Mouse (Mus musculus): Measurements from ENCODE around the gene Msh5. TPM values are rescaled to one million over a fixed set of nuclear protein-coding genes. Genes with fewer than 3 reads are reported as not detected.
A peak's percentile ranks its signal among the peaks of the same experiment; 100 is the strongest.
"Not testable (repeated sequence)": the region's sequence is repeated elsewhere in the genome, so short reads cannot be mapped to it uniquely, and the experiment has no call there.

The Msh5 gene
- polyA plus RNA-seq, 1 experiment from 2014 or later: 3.1 TPM

- WGBS: 92% methylated on average over 13 of the region's 13 CpGs
- Histone ChIP-seq H3K4me3 (replicated peaks; ENCODE audit: low read length) (no peak overlapping the region), H3K9me3 (ENCODE audit: control insufficient read depth, low read length) (no peaks in the 10 kb centered on the region), H3K9ac (replicated peaks; ENCODE audit: low read depth, low read length) (no peak overlapping the region), H3K36me3 (ENCODE audit: control insufficient read depth, insufficient read depth) (peaks cover 42% of the 10 kb centered on the region), H3K4me1 (replicated peaks; ENCODE audit: control insufficient read depth, insufficient read depth, low read length) (peaks cover 6% of the 10 kb centered on the region; the same call in 1 of the 2 replicates), H3K4me2 (ENCODE audit: low read length) (no peak overlapping the region), H3K27me3 (replicated peaks; ENCODE audit: control insufficient read depth, insufficient read depth, low read length) (no peaks in the 10 kb centered on the region), H3K27ac (ENCODE audit: low read length) (no peak overlapping the region)
- no peak for ATAC-seq
These were observed 34.1 kb downstream of the Msh5 start for GRCm38 (mm10) chr17:35012430-35012829.

GRCm38 (mm10) chr17:35011440-35011839 lies 35.1 kb downstream of the Msh5 start:
- ATAC-seq: no peak
- WGBS: 93% methylated on average over 8 of the region's 8 CpGs
- no peaks in the 10 kb centered on the region for H3K27me3 ChIP-seq (replicated peaks; ENCODE audit: control insufficient read depth, insufficient read depth, low read length)

GRCm38 (mm10) chr17:35009586-35009985 lies 37.0 kb downstream of the Msh5 start:
- no peak overlapping the region for H3K27ac ChIP-seq (ENCODE audit: low read length)
- H3K4me2 ChIP-seq (ENCODE audit: low read length): no peak overlapping the region
- H3K9me3 ChIP-seq (ENCODE audit: control insufficient read depth, low read length): no peaks in the 10 kb centered on the region
- no peak for ATAC-seq
- no peak overlapping the region for H3K4me3 ChIP-seq (replicated peaks; ENCODE audit: low read length)
- H3K27me3 ChIP-seq (replicated peaks; ENCODE audit: control insufficient read depth, insufficient read depth, low read length): no peaks in the 10 kb centered on the region
- H3K36me3 ChIP-seq (ENCODE audit: control insufficient read depth, insufficient read depth): peaks cover 45% of the 10 kb centered on the region
- 87% methylated on average over 7 of the region's 7 CpGs for WGBS
- no peaks in the 10 kb centered on the region for H3K4me1 ChIP-seq (replicated peaks; ENCODE audit: control insufficient read depth, insufficient read depth, low read length)
- no peak overlapping the region for H3K9ac ChIP-seq (replicated peaks; ENCODE audit: low read depth, low read length)

More at GRCm38 (mm10) chr17:35011440-35011839, 35.1 kb downstream of the Msh5 start:
- Histone ChIP-seq H3K4me3 (replicated peaks; ENCODE audit: low read length) (no peak overlapping the region), H3K36me3 (ENCODE audit: control insufficient read depth, insufficient read depth) (peaks cover 42% of the 10 kb centered on the region), H3K9me3 (ENCODE audit: control insufficient read depth, low read length) (no peaks in the 10 kb centered on the region), H3K27ac (ENCODE audit: low read length) (no peak overlapping the region), H3K9ac (replicated peaks; ENCODE audit: low read depth, low read length) (no peak overlapping the region), H3K4me1 (replicated peaks; ENCODE audit: control insufficient read depth, insufficient read depth, low read length) (peaks cover 6% of the 10 kb centered on the region; the same call in 1 of the 2 replicates), H3K4me2 (ENCODE audit: low read length) (no peak overlapping the region)

GRCm38 (mm10) chr17:35007387-35007991 lies 39.1 kb downstream of the Msh5 start:
- Histone ChIP-seq H3K4me2 (ENCODE audit: low read length) (no peak overlapping the region), H3K4me1 (replicated peaks; ENCODE audit: control insufficient read depth, insufficient read depth, low read length) (peaks cover 10% of the 10 kb centered on the region), H3K4me3 (replicated peaks; ENCODE audit: low read length) (no peak overlapping the region), H3K27ac (ENCODE audit: low read length) (no peak overlapping the region), H3K36me3 (ENCODE audit: control insufficient read depth, insufficient read depth) (peaks cover 35% of the 10 kb centered on the region), H3K9me3 (ENCODE audit: control insufficient read depth, low read length) (no peaks in the 10 kb centered on the region), H3K9ac (replicated peaks; ENCODE audit: low read depth, low read length) (no peak overlapping the region), H3K27me3 (replicated peaks; ENCODE audit: control insufficient read depth, insufficient read depth, low read length) (no peaks in the 10 kb centered on the region)
- 96% methylated on average over 7 of the region's 7 CpGs for WGBS
- no peak for ATAC-seq

GRCm38 (mm10) chr17:35005902-35006301 lies 40.6 kb downstream of the Msh5 start:
- H3K36me3 ChIP-seq (ENCODE audit: control insufficient read depth, insufficient read depth): peaks cover 25% of the 10 kb centered on the region
- not testable (repeated sequence) for H3K4me2 ChIP-seq (ENCODE audit: low read length); H3K9me3 ChIP-seq (ENCODE audit: control insufficient read depth, low read length); H3K27me3 ChIP-seq (replicated peaks; ENCODE audit: control insufficient read depth, insufficient read depth, low read length); H3K9ac ChIP-seq (replicated peaks; ENCODE audit: low read depth, low read length); ATAC-seq; H3K27ac ChIP-seq (ENCODE audit: low read length); H3K4me3 ChIP-seq (replicated peaks; ENCODE audit: low read length)
- H3K4me1 ChIP-seq (replicated peaks; ENCODE audit: control insufficient read depth, insufficient read depth, low read length): peaks cover 18% of the 10 kb centered on the region
- WGBS: 96% methylated on average over 4 of the region's 5 CpGs

- Histone ChIP-seq H3K9me3 (ENCODE audit: control insufficient read depth, low read length) (no peaks in the 10 kb centered on the region), H3K4me3 (replicated peaks; ENCODE audit: low read length) (no peak overlapping the region), H3K4me2 (ENCODE audit: low read length) (no peak overlapping the region), H3K27ac (ENCODE audit: low read length) (no peak overlapping the region), H3K36me3 (ENCODE audit: control insufficient read depth, insufficient read depth) (peaks cover 21% of the 10 kb centered on the region), H3K4me1 (replicated peaks; ENCODE audit: control insufficient read depth, insufficient read depth, low read length) (peaks cover 18% of the 10 kb centered on the region), H3K9ac (replicated peaks; ENCODE audit: low read depth, low read length) (no peak overlapping the region), H3K27me3 (replicated peaks; ENCODE audit: control insufficient read depth, insufficient read depth, low read length) (no peaks in the 10 kb centered on the region)
- WGBS: 94% methylated on average over 10 of the region's 10 CpGs
- ATAC-seq: no peak
These were observed 41.4 kb downstream of the Msh5 start for GRCm38 (mm10) chr17:35005158-35005557.

DNA sequence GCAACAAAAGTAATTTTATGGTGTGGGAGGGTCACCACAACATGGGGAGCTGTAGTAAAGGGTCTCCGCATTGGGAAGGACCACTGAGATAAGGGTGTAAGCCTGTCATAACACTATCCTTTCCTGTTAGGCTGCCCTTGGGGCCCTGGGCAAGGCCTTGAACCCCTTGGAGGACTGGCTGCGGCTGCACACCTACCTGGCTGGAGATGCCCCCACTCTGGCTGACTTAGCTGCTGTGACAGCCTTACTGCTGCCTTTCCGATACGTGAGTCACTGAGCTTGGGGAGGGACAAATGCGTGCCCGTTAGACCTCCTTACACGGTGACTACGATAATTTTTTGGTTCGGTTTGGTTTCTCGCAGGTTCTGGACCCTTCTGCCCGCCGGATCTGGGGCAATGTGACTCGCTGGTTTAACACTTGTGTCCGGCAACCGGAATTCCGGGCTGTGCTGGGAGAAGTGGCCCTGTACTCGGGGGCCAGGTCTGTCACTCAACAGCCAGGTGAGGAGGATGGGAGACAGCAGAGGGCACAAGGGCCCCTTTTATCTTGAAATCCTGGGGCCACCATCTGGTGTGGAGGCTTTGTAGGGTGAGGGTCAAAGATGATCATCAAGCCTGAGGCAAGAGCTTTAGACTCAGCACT lies 42.3 kb downstream of the Msh5 start:
- peaks cover 18% of the 10 kb centered on the region for H3K36me3 ChIP-seq (ENCODE audit: control insufficient read depth, insufficient read depth)
- no peak overlapping the region for H3K4me3 ChIP-seq (replicated peaks; ENCODE audit: low read length)
- H3K9ac ChIP-seq (replicated peaks; ENCODE audit: low read depth, low read length): no peak overlapping the region
- H3K27me3 ChIP-seq (replicated peaks; ENCODE audit: control insufficient read depth, insufficient read depth, low read length): no peaks in the 10 kb centered on the region
- H3K4me1 ChIP-seq (replicated peaks; ENCODE audit: control insufficient read depth, insufficient read depth, low read length): peaks cover 24% of the 10 kb centered on the region
- no peaks in the 10 kb centered on the region for H3K9me3 ChIP-seq (ENCODE audit: control insufficient read depth, low read length)
- no peak overlapping the region for H3K4me2 ChIP-seq (ENCODE audit: low read length)
- H3K27ac ChIP-seq (ENCODE audit: low read length): no peak overlapping the region
- 95% methylated on average over 17 of the region's 17 CpGs for whole genome bisulfite sequencing
- ATAC-seq: no peak

DNA sequence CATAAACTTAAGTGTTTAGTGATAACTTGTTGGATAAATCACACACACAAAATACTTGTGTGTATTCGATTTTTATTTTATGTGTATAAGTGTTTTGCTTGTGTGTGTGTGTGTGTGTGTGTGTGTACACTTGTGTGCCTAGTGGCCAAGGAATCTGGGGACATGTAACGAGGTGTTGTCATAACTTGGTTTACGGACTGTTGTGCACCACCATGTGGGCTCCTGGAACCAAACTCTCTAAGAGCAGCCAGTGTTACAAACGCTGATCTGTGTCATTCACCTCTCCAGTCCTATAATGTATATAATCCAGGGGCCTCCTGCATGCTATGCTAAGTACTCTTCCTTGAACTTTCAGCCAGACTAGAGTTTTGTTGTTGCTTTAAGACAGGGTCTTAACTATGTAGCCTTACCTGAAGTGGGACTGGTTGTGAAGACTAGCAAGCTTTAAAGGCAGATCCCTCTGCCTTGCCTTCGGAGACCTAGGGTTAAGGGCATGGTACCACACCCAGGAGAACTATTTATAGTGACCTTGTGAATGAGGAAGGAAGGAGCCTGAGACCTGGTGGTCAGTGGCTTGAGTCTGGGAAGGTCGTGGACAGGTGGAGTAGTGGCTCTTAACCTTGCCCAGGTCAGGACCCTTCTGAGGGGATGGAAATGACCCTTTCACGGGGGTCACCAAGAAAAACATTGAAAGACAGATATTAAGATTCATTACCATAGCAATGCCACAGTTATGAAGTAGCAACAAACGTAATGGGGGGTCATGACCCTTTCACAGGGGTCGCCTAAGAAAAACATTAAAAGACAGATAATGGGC lies 43.3 kb downstream of the Msh5 start:
- peaks cover 15% of the 10 kb centered on the region for H3K36me3 ChIP-seq (ENCODE audit: control insufficient read depth, insufficient read depth)
- WGBS: 68% methylated on average over 9 of the region's 9 CpGs
- peak overlapping the region; percentile 90; the same call in 1 of the 2 replicates for H3K9ac ChIP-seq (replicated peaks; ENCODE audit: low read depth, low read length)
- H3K27me3 ChIP-seq (replicated peaks; ENCODE audit: control insufficient read depth, insufficient read depth, low read length): no peaks in the 10 kb centered on the region
- H3K4me1 ChIP-seq (replicated peaks; ENCODE audit: control insufficient read depth, insufficient read depth, low read length): peaks cover 27% of the 10 kb centered on the region
- no peaks in the 10 kb centered on the region for H3K9me3 ChIP-seq (ENCODE audit: control insufficient read depth, low read length)
- ATAC-seq: no peak
- H3K4me2 ChIP-seq (ENCODE audit: low read length): no peak overlapping the region; the same call in 1 of the 2 replicates
- no peak overlapping the region for H3K4me3 ChIP-seq (replicated peaks; ENCODE audit: low read length)
- H3K27ac ChIP-seq (ENCODE audit: low read length): no peak overlapping the region

GRCm38 (mm10) chr17:35002153-35002865 lies 44.2 kb downstream of the Msh5 start:
- Histone ChIP-seq H3K9ac (replicated peaks; ENCODE audit: low read depth, low read length) (peak overlapping the region; percentile 90), H3K4me1 (replicated peaks; ENCODE audit: control insufficient read depth, insufficient read depth, low read length) (peaks cover 27% of the 10 kb centered on the region), H3K36me3 (ENCODE audit: control insufficient read depth, insufficient read depth) (peaks cover 13% of the 10 kb centered on the region), H3K27me3 (replicated peaks; ENCODE audit: control insufficient read depth, insufficient read depth, low read length) (no peaks in the 10 kb centered on the region), H3K4me3 (replicated peaks; ENCODE audit: low read length) (peak overlapping the region; percentile 83), H3K4me2 (ENCODE audit: low read length) (peak overlapping the region; percentile 99), H3K9me3 (ENCODE audit: control insufficient read depth, low read length) (no peaks in the 10 kb centered on the region), H3K27ac (ENCODE audit: low read length) (no peak overlapping the region)
- 5% methylated on average over 12 of the region's 12 CpGs for WGBS
- no peak for ATAC-seq

Data from forebrain, embryonic 16.5 days (tissue).